Comparison of ENCODE assay signal across 9 mouse cellular contexts in the genomic region with DNA sequence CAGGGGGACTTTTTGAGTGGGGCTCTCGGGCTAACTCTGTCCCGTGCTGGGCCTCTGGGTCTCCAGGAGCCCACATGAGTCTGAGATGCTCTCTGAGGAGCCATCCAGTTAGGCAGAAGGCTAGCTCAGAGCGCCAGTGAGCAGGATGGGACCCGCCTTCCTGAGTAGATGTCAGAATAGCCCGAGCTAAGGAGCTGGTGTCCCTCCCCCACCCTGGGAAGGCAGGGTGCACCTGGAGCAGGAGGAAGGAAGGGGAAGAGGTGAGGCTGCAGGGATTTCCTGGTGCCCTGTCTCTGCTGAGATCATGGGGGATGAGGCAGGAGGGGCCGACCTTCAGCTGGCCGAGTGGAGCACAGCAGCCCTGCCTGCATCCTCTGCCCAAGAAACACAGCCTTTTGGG. TPM values are rescaled to one million over a fixed set of nuclear protein-coding genes. Genes with fewer than 3 reads are reported as not detected.
DNase-seq lines count a peak whose midpoint lies in the region; ATAC-seq and TF ChIP-seq lines count a peak whose summit lies in the region.
"Had no signal": no experiment of that assay in that cellular context is flagged by ENCODE, and none has a peak within 500 bp of the region (broad histone marks: within the 10 kb centered on the region; RNA-seq: fewer than 3 reads in every experiment).

No protein-coding gene starts in this region.

- 61% methylated on average over 7 of the region's 7 CpGs for WGBS in forebrain, embryonic 13.5 days
- WGBS in intestine, postnatal 0 days = 40% methylated on average over 7 of the region's 7 CpGs

- H3K4me2 ChIP-seq in forebrain, embryonic 13.5 days = no peak overlapping the region
- H3K4me2 ChIP-seq in intestine, postnatal 0 days (replicated peaks; ENCODE audit: low read depth) = peak overlapping the region; percentile 61

- no peak overlapping the region for H3K27ac ChIP-seq in forebrain, embryonic 13.5 days
- H3K27ac ChIP-seq in intestine, postnatal 0 days (ENCODE audit: low read depth, low read length) = no peak overlapping the region

- H3K9me3 ChIP-seq in forebrain, embryonic 13.5 days (replicated peaks) = no peaks in the 10 kb centered on the region
- H3K9me3 ChIP-seq in intestine, postnatal 0 days (ENCODE audit: control insufficient read depth) = no peaks in the 10 kb centered on the region

- ATAC-seq in forebrain, embryonic 13.5 days = no peak
- ATAC-seq in intestine, postnatal 0 days = no peak

- 0 out of 2 replicates have a peak, but pooled peaks cover 3% of the 10 kb centered on the region for H3K27me3 ChIP-seq in forebrain, embryonic 13.5 days
- no peaks in the 10 kb centered on the region for H3K27me3 ChIP-seq in intestine, postnatal 0 days (replicated peaks; ENCODE audit: control insufficient read depth, insufficient read depth, low read length)

- DNase-seq in adrenal gland, adult 2 months = peak; percentile 77
- DNase-seq in adrenal gland, postnatal 4 days (ENCODE audit: low spot score in 2 of 2) = no peak
- peak; percentile 62 to 74 for DNase-seq in lung, adult 18-20 months
- DNase-seq in right cerebral cortex, postnatal 25 days = no peak
- no peak for DNase-seq in thymus, postnatal 4 days
- DNase-seq in layer of hippocampus, adult 18-20 months (ENCODE audit: low spot score in 2 of 2) = no peak

- H3K36me3 ChIP-seq in forebrain, embryonic 13.5 days (ENCODE audit: poor library complexity, severe bottlenecking) = no peaks in the 10 kb centered on the region
- no peaks in the 10 kb centered on the region for H3K36me3 ChIP-seq in intestine, postnatal 0 days (ENCODE audit: control insufficient read depth, insufficient read depth)

- H3K9ac ChIP-seq in forebrain, embryonic 13.5 days = peak overlapping the region; percentile 5; the same call in 1 of the 2 replicates
- no peak overlapping the region for H3K9ac ChIP-seq in intestine, postnatal 0 days (ENCODE audit: low read depth, low read length)

- no peak for TF ChIP-seq CTCF in intestine, postnatal 0 days (IDR thresholded peaks at IDR 0.05; ENCODE audit: low read depth)

- H3K4me3 ChIP-seq in forebrain, embryonic 13.5 days = no peak overlapping the region
- peak overlapping the region; percentile 31; the same call in 1 of the 2 replicates for H3K4me3 ChIP-seq in intestine, postnatal 0 days (ENCODE audit: low read depth, low read length)

- peaks cover 3% of the 10 kb centered on the region; the same call in 1 of the 2 replicates for H3K4me1 ChIP-seq in forebrain, embryonic 13.5 days
- H3K4me1 ChIP-seq in intestine, postnatal 0 days (replicated peaks; ENCODE audit: control insufficient read depth, insufficient read depth, low read length) = no peaks in the 10 kb centered on the region

RNA-seq across cellular contexts. Expression of gene Sh2d3c, which starts 7.6 kb away (rescaled TPM):
- total RNA-seq in adrenal gland, adult 2 months (2021) = 10 to 100 TPM; 11.3 to 19.1 TPM
- polyA plus RNA-seq in adrenal gland, adult 2 months (2012; rRNA removed) = 47.0 and 50.8 TPM in 2 replicates
- total RNA-seq in adrenal gland, postnatal 4 days (2021) = 10 to 100 TPM; 32.3 to 32.9 TPM
- polyA plus RNA-seq in forebrain, embryonic 13.5 days (2015; fragmentation: Nextera tagmentation; extraction: Ambion mirVana) = 23.5 and 29.2 TPM in 2 replicates
- 11.2 and 11.7 TPM in 2 replicates for polyA plus RNA-seq in intestine, postnatal 0 days (2015; fragmentation: Nextera tagmentation; extraction: Ambion mirVana)
- 10 to 100 TPM; 16.6 to 19.4 TPM for total RNA-seq in layer of hippocampus, adult 18-20 months (2021)

RNA-seq across cellular contexts. Expression of gene 6330409D20Rik, which starts 12.4 kb away (rescaled TPM):
- not detected for total RNA-seq in adrenal gland, adult 2 months (2021)
- not detected in 2 replicates for polyA plus RNA-seq in adrenal gland, adult 2 months (2012; rRNA removed)
- under 1 TPM in 1 of 2 experiments, not detected in 1; 0.28 TPM for total RNA-seq in adrenal gland, postnatal 4 days (2021)
- 1.6 and 2.5 TPM in 2 replicates for polyA plus RNA-seq in forebrain, embryonic 13.5 days (2015; fragmentation: Nextera tagmentation; extraction: Ambion mirVana)
- polyA plus RNA-seq in intestine, postnatal 0 days (2015; fragmentation: Nextera tagmentation; extraction: Ambion mirVana) = 0.18 TPM in 2 replicates
- 1 to 10 TPM; 1.5 to 1.8 TPM for total RNA-seq in layer of hippocampus, adult 18-20 months (2021)
- total RNA-seq: common myeloid progenitor, adult 5-6 weeks had no signal

RNA-seq across cellular contexts. Expression of gene Cdk9, which starts 15.6 kb away (rescaled TPM):
- 10 to 100 TPM; 69.7 to 74.7 TPM for total RNA-seq in adrenal gland, adult 2 months (2021)
- 131 and 132 TPM in 2 replicates for polyA plus RNA-seq in adrenal gland, adult 2 months (2012; rRNA removed)
- total RNA-seq in adrenal gland, postnatal 4 days (2021) = 100 to 1,000 TPM; 102 to 105 TPM
- polyA plus RNA-seq in forebrain, embryonic 13.5 days (2015; fragmentation: Nextera tagmentation; extraction: Ambion mirVana) = 90.3 and 99.9 TPM in 2 replicates
- polyA plus RNA-seq in intestine, postnatal 0 days (2015; fragmentation: Nextera tagmentation; extraction: Ambion mirVana) = 54.0 and 62.2 TPM in 2 replicates
- 100 to 1,000 TPM; 119 to 123 TPM for total RNA-seq in layer of hippocampus, adult 18-20 months (2021)

RNA-seq across cellular contexts. Expression of gene Fpgs, which starts 24.5 kb away (rescaled TPM):
- total RNA-seq in adrenal gland, adult 2 months (2021) = 10 to 100 TPM in 1 of 2 experiments, 1 to 10 TPM in 1; 7.5 to 13.9 TPM
- 45.7 and 48.2 TPM in 2 replicates for polyA plus RNA-seq in adrenal gland, adult 2 months (2012; rRNA removed)
- 10 to 100 TPM; 33.2 to 36.2 TPM for total RNA-seq in adrenal gland, postnatal 4 days (2021)
- 14.2 and 15.7 TPM in 2 replicates for polyA plus RNA-seq in forebrain, embryonic 13.5 days (2015; fragmentation: Nextera tagmentation; extraction: Ambion mirVana)
- polyA plus RNA-seq in intestine, postnatal 0 days (2015; fragmentation: Nextera tagmentation; extraction: Ambion mirVana) = 12.4 and 15.2 TPM in 2 replicates
- 1 to 10 TPM; 8.5 to 9.9 TPM for total RNA-seq in layer of hippocampus, adult 18-20 months (2021)

RNA-seq across cellular contexts. Expression of gene Tor2a, which starts 28.6 kb away (rescaled TPM):
- 10 to 100 TPM; 18.7 to 26.5 TPM for total RNA-seq in adrenal gland, adult 2 months (2021)
- 70.6 and 74.0 TPM in 2 replicates for polyA plus RNA-seq in adrenal gland, adult 2 months (2012; rRNA removed)
- 10 to 100 TPM; 31.5 to 36.5 TPM for total RNA-seq in adrenal gland, postnatal 4 days (2021)
- 55.8 and 62.2 TPM in 2 replicates for polyA plus RNA-seq in forebrain, embryonic 13.5 days (2015; fragmentation: Nextera tagmentation; extraction: Ambion mirVana)
- 59.2 and 60.4 TPM in 2 replicates for polyA plus RNA-seq in intestine, postnatal 0 days (2015; fragmentation: Nextera tagmentation; extraction: Ambion mirVana)
- total RNA-seq in layer of hippocampus, adult 18-20 months (2021) = 10 to 100 TPM; 30.2 to 32.1 TPM

Comparison
In these comparisons a context has a peak if more than half of its experiments do, and no peak if none do; other contexts are left out.
1. DNase-seq: peak in adrenal gland, adult 2 months (single experiment) and lung, adult 18-20 months (2 of 2); none in adrenal gland, postnatal 4 days (0 of 2), right cerebral cortex, postnatal 25 days (single experiment), thymus, postnatal 4 days (single experiment) and layer of hippocampus, adult 18-20 months (0 of 2).